Mouse (Mus musculus): ENCODE results near the gene Kcnc4.

Gene Kcnc4

GRCm38 (mm10) chr3:107458104-107458503, 1.2 kb downstream of the Kcnc4 start:
- DNase-seq: peak; percentile 43 to 57

GRCm38 (mm10) chr3:107454280-107454679, 5.1 kb downstream of the Kcnc4 start:
- no peak for DNase-seq

- DNase-seq: no peak
Measured at GRCm38 (mm10) chr3:107446822-107447221, 12.5 kb downstream of the Kcnc4 start.

- DNase-seq: peak in 1 of 2 experiments; percentile 49
Measured at GRCm38 (mm10) chr3:107443866-107444265, 15.5 kb downstream of the Kcnc4 start.

- peak in 1 of 2 experiments; percentile 36 for DNase-seq
Measured at GRCm38 (mm10) chr3:107442191-107442590, 17.2 kb downstream of the Kcnc4 start.

- no peak for DNase-seq
Measured at GRCm38 (mm10) chr3:107441306-107441705, 18.0 kb downstream of the Kcnc4 start.

GRCm38 (mm10) chr3:107439280-107439679, 20.1 kb downstream of the Kcnc4 start:
- DNase-seq: no peak

GRCm38 (mm10) chr3:107437666-107438065, 21.7 kb downstream of the Kcnc4 start:
- DNase-seq: no peak

GRCm38 (mm10) chr3:107436434-107436833, 22.9 kb downstream of the Kcnc4 start:
- peak in 1 of 2 experiments; percentile 59 for DNase-seq

- DNase-seq: no peak
Measured at GRCm38 (mm10) chr3:107433614-107434013, 25.7 kb downstream of the Kcnc4 start.

- DNase-seq: no peak
Measured at GRCm38 (mm10) chr3:107431268-107431667, 28.1 kb downstream of the Kcnc4 start.

GRCm38 (mm10) chr3:107424258-107425041, 34.9 kb downstream of the Kcnc4 start:
- DNase-seq: peak in 1 of 2 experiments; percentile 51

- no peak for DNase-seq
Measured at GRCm38 (mm10) chr3:107420156-107420555, 39.2 kb downstream of the Kcnc4 start.

GRCm38 (mm10) chr3:107417287-107417644, 42.1 kb downstream of the Kcnc4 start:
- no peak for DNase-seq

- no peak for DNase-seq
Measured at GRCm38 (mm10) chr3:107416541-107417286, 42.6 kb downstream of the Kcnc4 start.

GRCm38 (mm10) chr3:107413093-107413492, 46.3 kb downstream of the Kcnc4 start:
- peak; percentile 64 to 81 for DNase-seq

GRCm38 (mm10) chr3:107412509-107412908, 46.8 kb downstream of the Kcnc4 start:
- no peak for DNase-seq

- DNase-seq: peak in 1 of 2 experiments; percentile 21
Measured at GRCm38 (mm10) chr3:107411669-107412068, 47.7 kb downstream of the Kcnc4 start.

GRCm38 (mm10) chr3:107401401-107401800, 58.0 kb downstream of the Kcnc4 start:
- no peak for DNase-seq

GRCm38 (mm10) chr3:107399991-107400640, 59.2 kb downstream of the Kcnc4 start:
- no peak for DNase-seq

- DNase-seq: peak in 1 of 2 experiments; percentile 23
Measured at GRCm38 (mm10) chr3:107391198-107391597, 68.2 kb downstream of the Kcnc4 start.
